Mouse (Mus musculus): ENCODE measurements around the gene Rfesd. TPM values are rescaled to one million over a fixed set of nuclear protein-coding genes. Genes with fewer than 3 reads are reported as not detected.
A peak's percentile ranks its signal among the peaks of the same experiment; 100 is the strongest.

Gene Rfesd
- total RNA-seq, 1 experiment from 2014 or later, result 12.1 TPM

DNA sequence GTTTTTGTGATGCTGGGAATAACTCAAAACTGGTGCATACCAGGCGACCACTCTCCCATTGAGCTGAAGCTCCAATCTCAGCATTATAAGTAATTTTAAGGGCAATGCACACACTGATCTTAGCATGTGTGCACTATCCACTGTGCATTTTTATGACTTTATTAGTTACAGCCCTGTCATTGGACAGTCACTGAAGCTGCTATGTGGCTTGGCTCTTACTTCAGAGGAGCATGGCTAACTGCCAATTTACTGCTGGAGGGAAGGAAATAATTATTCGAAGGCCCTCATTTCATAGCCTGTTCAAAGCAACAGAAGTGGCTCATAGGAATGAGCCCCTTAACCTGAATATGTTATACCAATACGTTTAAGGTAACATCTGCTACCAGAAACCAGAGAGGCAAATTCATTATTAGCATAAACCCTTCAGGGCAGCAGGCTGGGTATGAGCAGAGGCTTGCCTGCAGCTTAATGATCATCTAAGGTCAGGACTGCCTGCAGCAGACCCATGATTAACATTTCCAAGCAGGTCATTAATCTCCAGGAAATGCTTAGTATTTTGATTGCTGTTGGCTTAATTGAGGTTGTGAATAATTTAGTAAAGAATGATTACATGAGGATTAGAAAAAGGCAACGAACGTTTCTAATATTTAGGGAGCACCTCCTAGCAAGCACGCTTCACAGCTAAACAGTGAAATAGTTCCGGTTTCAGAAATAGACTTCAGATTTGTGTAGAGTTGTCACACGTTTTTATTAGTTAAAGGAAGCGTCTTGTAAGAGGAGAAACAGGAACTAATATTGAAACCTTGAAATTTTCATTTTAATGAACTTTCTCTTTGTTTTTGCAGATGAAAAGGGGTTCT, 26.1 kb downstream of the Rfesd start:
- 0 out of 2 replicates have a peak, but pooled peaks have one; percentile 56 for ATAC-seq (replicated peaks; ENCODE audit: insufficient number of reproducible peaks, low FRiP score, low TSS enrichment, poor library complexity, severe bottlenecking)

DNA sequence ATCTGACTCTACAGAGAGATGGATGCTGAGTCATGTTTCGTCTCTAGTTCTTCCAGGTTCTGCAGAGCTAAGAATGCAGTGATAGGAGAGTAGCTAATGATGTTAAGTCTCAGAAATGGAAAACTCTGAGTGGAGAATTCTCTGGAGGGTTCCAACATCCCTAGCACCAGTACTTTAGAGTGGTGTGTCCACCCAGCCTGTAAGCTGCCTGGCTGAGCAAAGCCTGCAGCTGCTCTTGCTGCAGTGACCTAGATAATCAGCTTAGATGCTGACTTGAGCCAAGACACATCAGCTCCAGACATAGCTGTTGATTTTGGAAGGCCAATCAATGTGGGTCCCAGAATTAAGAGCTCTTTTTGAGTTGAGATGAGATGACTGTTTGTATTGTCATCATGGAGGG, 30.4 kb downstream of the Rfesd start:
- ATAC-seq (replicated peaks; ENCODE audit: insufficient number of reproducible peaks, low FRiP score, low TSS enrichment, poor library complexity, severe bottlenecking), result no peak

DNA sequence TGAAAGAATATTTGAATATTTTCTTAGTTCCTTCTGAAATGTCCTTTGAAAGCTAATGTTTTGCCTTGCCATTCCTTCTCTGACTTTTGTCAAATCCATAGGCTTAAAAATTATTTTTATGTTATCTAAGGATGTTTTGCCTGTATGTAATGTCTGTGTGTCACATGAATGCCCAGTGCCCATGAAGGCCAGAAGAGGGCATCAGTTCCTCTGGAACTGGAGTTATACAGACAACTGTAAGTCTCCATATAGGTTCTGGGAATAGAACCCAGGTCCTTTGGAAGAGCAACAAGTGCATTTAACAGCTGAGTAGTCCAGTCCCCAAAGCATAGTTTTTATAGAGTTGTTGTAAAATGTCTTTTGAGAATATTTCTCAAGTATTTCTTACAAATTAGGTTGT, 36.6 kb downstream of the Rfesd start:
- ATAC-seq (replicated peaks; ENCODE audit: insufficient number of reproducible peaks, low FRiP score, low TSS enrichment, poor library complexity, severe bottlenecking), result no peak

DNA sequence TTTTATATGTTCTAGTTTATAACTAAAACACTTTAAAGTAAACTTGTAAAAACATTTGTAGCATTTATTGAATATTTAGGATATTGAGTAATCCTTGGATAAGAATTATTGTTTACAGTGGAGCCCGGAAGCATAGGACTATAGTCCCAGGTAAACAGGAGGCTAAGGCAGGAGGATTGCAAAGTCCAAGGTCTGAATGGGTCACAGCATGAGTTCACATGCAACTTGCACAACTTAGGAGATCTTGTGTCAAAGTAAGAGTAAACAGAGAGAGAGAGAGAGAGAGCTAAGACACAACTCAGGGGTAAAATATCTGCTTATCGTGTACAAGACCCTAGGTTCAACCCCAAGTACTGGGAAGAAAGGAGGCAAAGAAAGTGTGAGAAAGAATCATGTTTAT, 41.9 kb downstream of the Rfesd start:
- ATAC-seq (replicated peaks; ENCODE audit: insufficient number of reproducible peaks, low FRiP score, low TSS enrichment, poor library complexity, severe bottlenecking), result no peak

DNA sequence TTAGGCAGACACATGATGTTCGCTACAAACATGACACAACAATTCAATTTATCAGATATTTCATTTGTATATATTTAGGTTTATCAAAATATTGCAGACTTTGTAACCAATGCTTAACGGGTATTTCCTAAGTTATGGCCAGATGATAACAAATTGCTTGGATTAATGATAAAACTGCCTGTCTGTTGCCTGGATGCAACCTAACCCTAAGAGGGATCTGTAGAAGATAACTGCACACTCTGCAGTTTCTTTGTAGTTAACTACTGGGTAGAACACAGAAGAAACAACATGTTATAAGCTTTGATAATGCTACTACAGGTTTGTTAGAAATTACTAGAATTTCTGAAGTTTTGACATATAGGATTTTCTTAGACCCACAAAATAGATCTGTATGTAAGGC, 42.3 kb downstream of the Rfesd start:
- ATAC-seq (replicated peaks; ENCODE audit: insufficient number of reproducible peaks, low FRiP score, low TSS enrichment, poor library complexity, severe bottlenecking), result no peak

DNA sequence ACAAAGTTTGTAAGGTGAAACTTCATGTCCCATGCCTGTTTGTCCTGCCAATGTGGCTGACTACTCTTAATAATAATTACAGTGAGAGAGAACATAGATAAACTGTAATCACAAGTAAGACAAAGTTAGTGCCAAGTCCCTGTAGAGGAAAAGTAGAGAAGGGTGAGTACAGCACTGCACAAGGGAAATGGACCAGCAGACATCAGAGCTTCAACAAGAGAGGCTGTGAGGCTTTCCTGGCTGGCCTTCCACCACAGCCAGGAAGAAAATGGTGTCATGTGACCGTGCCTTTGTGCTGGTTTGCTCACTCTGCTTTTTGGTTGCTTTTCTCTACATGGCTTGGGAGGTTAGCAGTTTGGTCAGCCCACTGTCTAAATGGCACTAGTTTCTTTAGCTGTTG, 42.9 kb downstream of the Rfesd start:
- ATAC-seq (replicated peaks; ENCODE audit: insufficient number of reproducible peaks, low FRiP score, low TSS enrichment, poor library complexity, severe bottlenecking), result no peak

DNA sequence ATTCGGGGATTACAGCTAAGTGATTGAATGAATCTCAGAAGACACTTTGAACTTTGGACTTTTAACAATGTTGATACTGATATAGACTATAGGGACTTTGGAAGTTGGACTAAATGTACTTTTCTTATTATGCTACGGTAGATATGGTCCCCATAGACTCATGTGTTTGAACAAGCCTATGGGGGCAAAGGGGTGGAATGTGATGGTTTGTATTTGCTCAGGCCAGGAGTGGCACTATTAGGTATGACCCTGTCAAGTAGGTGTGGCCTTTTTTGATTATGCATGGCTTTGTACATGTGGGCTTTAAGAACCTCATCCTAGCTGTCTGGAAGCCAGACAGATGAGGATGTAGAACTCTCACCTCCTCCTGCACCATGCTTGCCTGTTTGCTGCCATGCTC, 44.0 kb downstream of the Rfesd start:
- no peak for ATAC-seq (replicated peaks; ENCODE audit: insufficient number of reproducible peaks, low FRiP score, low TSS enrichment, poor library complexity, severe bottlenecking)

DNA sequence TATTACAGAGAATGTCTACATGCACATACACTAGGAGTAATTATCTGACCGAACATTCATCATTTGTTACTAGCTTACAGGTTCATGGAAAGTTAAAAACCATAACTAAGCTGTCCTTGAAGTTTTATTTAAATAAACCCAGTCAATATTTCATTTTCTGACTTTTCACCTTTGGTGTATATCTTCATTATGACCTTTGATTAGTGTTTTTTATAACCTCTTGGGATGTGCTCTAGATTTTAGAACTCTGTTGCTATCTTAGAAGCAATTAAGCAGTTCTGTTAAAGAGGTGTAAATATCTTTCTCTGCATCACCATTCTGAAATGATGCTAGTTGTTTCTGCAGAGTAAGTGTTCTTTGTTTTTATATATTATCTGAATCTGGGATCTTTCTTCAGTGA, 51.7 kb downstream of the Rfesd start, which contains the start of gene Spata9:
Gene Spata9, plus strand, starts transcription at position 301 of the 400 bp plus-strand sequence.
- no peak for ATAC-seq (replicated peaks; ENCODE audit: insufficient number of reproducible peaks, low FRiP score, low TSS enrichment, poor library complexity, severe bottlenecking)

DNA sequence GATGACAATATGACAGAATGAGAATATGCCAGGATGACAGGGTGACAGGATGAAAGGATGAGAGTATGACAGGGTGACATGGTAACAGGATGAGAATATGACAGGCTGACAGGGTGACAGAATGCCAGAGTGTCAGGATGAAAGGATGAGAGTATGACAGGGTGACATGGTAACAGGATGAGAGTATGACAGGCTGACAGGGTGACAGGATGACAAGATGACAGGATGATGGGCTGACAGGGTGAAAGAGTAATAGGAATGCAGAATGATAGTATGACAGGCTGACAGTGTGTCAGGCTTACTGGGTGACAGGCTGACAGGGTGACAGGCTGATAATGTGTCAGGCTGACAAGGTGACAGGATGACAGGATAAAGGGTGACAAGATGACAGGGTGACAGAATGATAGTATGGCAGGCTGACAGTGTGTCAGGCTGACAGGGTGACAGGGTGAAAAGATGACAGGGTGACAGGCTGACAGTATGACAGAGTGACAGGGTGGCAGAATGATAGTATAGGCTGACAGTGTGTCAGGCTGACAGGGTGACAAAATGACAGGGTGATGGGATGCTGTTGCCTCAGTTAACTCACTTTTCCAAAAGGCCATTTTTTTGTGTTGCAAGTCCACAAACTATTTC, 63.0 kb downstream of the Rfesd start:
- ATAC-seq (replicated peaks; ENCODE audit: insufficient number of reproducible peaks, low FRiP score, low TSS enrichment, poor library complexity, severe bottlenecking), result no peak; the same call in 1 of the 2 replicates

Other genes with a start within 250 kb of the Rfesd start
- gene Glrx, start 178.9 kb downstream of the Rfesd start, total RNA-seq (2017), result 11.9 to 36.7 TPM (median 19.7 TPM) in 3 replicates
- 0.97 TPM in 1 of 3 replicates, not detected in the others for gene Rhobtb3, start 74.8 kb downstream of the Rfesd start, total RNA-seq (2017)
- not detected in 3 replicates for gene Spata9, start 51.6 kb downstream of the Rfesd start, total RNA-seq (2017)
- not detected in 3 replicates for gene Gpr150, start 38.3 kb upstream of the Rfesd start, total RNA-seq (2017)
- gene Arsk, start 79.9 kb upstream of the Rfesd start, total RNA-seq (2017), result 13.9 to 16.9 TPM (median 14.6 TPM) in 3 replicates
- gene Ttc37, start 80.0 kb upstream of the Rfesd start, total RNA-seq (2017), result 19.1 to 33.6 TPM (median 32.7 TPM) in 3 replicates